Mouse (Mus musculus) liver, embryonic 14.5 days (tissue): ENCODE measurements around the gene Lrp5.

Source experiments
- CTCF ChIP-seq: IDR thresholded peaks from 2 replicates; pipeline ENCODE4 v1.5.1; 2016; ENCODE audit warnings: antibody characterized with exemption, low read depth, control low read depth
- EP300 ChIP-seq: IDR thresholded peaks from 2 replicates; pipeline ENCODE4 v1.6.1; 2016; ENCODE audit warnings: antibody characterized with exemption, low read depth

DNA sequence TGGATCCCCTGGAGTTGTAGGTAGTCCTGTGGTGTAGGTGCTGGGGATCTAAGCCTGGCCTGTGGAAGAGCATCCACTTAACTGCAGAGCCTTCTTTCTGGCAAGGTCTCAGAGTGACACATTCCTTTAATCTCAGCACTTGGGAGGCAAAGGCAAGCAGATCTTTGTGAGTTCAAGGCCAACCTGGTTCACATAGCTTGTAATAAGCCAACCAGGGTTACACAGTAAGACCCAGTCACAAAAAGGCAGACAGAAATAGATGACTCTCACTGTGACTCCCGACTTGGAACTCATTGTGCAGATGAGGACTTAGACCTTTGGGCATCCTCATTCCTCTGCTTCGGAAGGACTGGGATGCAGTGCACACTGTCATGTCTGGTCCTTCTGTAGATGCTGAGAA lies 24.1 kb upstream of the Lrp5 start:
- no peak for TF ChIP-seq CTCF
- TF ChIP-seq EP300: no peak
